Mouse (Mus musculus): Measurements from ENCODE around the gene Golt1a. TPM values are rescaled to one million over a fixed set of nuclear protein-coding genes. Genes with fewer than 3 reads are reported as not detected.
"Not testable (repeated sequence)": the region's sequence is repeated elsewhere in the genome, so short reads cannot be mapped to it uniquely, and the experiment has no call there.

Gene Golt1a
- polyA plus RNA-seq, 1 experiment from 2014 or later = 0.11 TPM

DNA sequence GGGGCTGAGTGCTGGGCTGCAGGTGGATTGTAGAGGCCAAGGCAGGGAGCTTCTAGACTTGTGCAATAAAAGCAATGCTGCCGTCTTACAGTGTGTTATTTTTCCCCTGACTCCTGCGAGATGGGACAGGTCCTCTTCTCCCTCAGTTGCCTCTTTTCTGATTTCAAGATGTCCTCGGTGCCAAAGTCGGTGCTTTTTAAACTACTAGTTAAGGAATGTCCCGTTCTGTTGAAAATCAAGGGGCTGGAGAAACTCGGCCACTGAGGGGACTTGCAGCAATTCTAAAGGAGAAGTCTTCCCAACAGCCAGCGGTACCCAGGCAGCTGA is 20.0 kb downstream of the Golt1a start:
- Histone ChIP-seq H3K9ac (ENCODE audit: low read length) (peak overlapping the region; percentile 49), H3K4me3 (ENCODE audit: low read length) (peak overlapping the region; percentile 31), H3K4me1 (replicated peaks; ENCODE audit: control insufficient read depth, insufficient read depth, low read length) (peaks cover 16% of the 10 kb centered on the region), H3K27me3 (ENCODE audit: control insufficient read depth, insufficient read depth, low read depth, low read length) (no peaks in the 10 kb centered on the region), H3K36me3 (ENCODE audit: control insufficient read depth, insufficient read depth, low read length) (no peaks in the 10 kb centered on the region), H3K9me3 (ENCODE audit: control insufficient read depth, low read length) (no peaks in the 10 kb centered on the region), H3K4me2 (ENCODE audit: low read depth, low read length) (peak overlapping the region; percentile 60), H3K27ac (ENCODE audit: low read length) (no peak overlapping the region)
- WGBS = 18% methylated on average over 7 of the region's 7 CpGs
- ATAC-seq (ENCODE audit: low read depth) = no peak

DNA sequence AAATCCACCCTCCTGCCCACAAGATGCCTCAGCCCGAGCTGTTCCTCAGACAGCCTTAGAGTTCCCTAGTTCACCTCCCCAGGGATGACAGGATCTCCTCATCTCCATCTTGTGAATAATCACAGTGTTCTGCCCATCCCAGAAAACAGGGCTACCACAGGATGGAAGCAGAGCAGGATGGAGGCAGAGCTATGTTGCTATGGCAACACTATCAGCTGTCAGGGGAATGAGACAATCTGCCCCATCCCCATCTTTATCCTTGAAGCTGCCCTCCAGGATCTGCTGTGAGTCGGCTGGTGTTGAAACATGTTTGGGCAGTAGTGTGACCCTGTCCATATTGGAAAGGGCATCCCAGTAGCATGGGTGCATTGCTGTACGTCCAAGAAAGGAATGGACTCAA is 21.5 kb downstream of the Golt1a start:
- Histone ChIP-seq H3K36me3 (ENCODE audit: control insufficient read depth, insufficient read depth, low read length) (no peaks in the 10 kb centered on the region), H3K27ac (ENCODE audit: low read length) (no peak overlapping the region), H3K4me2 (ENCODE audit: low read depth, low read length) (no peak overlapping the region), H3K4me3 (ENCODE audit: low read length) (no peak overlapping the region), H3K9me3 (ENCODE audit: control insufficient read depth, low read length) (no peaks in the 10 kb centered on the region), H3K27me3 (ENCODE audit: control insufficient read depth, insufficient read depth, low read depth, low read length) (no peaks in the 10 kb centered on the region), H3K4me1 (replicated peaks; ENCODE audit: control insufficient read depth, insufficient read depth, low read length) (peaks cover 16% of the 10 kb centered on the region), H3K9ac (ENCODE audit: low read length) (no peak overlapping the region)
- no peak for ATAC-seq (ENCODE audit: low read depth)
- 54% methylated on average over 3 of the region's 3 CpGs for WGBS

DNA sequence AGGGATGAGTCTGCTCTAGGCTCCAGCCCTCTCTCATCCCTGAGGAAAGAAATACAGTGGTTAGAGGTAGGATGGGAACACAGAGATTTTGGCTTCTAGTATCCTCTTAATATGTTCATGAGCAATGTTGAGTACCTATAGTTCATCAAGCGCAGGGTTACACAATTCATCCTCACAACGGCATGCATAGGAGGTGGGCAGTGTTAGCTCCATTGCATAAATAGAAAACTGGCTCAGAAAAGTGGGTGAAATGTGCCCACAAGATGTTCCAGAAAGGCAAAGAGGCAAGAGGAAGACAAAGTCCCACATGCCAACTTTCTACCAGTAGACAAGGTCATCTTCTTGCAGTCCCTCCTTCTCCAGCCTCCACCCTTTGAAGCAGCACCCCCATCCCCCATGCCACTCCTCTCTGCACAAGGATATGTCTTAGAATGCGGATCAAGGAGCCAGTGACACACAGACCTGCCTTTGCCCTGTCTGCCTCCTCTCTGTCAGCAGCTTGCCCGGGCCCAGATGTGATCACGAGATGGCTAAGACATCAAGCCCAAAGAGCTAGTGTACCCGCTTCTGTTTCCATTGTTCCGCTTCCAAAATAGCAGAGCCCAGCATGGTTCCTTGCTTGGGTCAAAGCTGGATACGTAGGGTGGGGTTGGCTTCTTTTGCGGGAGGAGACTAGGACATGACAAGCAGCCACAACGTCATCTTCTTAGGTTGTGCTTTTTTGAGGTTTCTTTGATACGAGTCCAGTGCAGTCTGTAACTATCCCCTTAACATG is 23.2 kb downstream of the Golt1a start:
- Histone ChIP-seq H3K27ac (ENCODE audit: low read length) (no peak overlapping the region), H3K9me3 (ENCODE audit: control insufficient read depth, low read length) (no peaks in the 10 kb centered on the region), H3K4me1 (replicated peaks; ENCODE audit: control insufficient read depth, insufficient read depth, low read length) (peaks cover 16% of the 10 kb centered on the region), H3K9ac (ENCODE audit: low read length) (no peak overlapping the region), H3K27me3 (ENCODE audit: control insufficient read depth, insufficient read depth, low read depth, low read length) (no peaks in the 10 kb centered on the region), H3K36me3 (ENCODE audit: control insufficient read depth, insufficient read depth, low read length) (no peaks in the 10 kb centered on the region), H3K4me3 (ENCODE audit: low read length) (no peak overlapping the region), H3K4me2 (ENCODE audit: low read depth, low read length) (no peak overlapping the region)
- no peak for ATAC-seq (ENCODE audit: low read depth)
- 86% methylated on average over 11 of the region's 11 CpGs for WGBS

DNA sequence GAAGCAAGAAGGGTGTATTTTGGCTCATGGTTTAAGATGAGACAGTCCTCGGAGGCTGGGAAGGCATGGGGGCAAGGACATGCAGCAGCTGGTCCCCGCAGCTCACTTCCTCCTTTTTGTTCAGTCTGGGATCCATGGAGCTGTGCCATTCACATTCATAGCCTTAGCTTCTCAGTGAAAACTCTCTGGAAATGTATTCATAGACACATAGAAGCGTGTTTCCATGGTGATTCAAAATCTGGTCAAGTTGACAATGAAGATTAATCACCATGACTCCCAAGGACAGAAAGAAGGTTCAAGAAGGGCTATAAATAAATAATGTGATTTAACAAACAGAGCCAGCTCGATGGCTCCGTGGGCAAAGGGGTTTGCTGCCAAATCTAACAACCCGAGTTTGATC is 24.3 kb downstream of the Golt1a start:
- Histone ChIP-seq H3K9ac (ENCODE audit: low read length) (no peak overlapping the region), H3K27me3 (ENCODE audit: control insufficient read depth, insufficient read depth, low read depth, low read length) (no peaks in the 10 kb centered on the region), H3K36me3 (ENCODE audit: control insufficient read depth, insufficient read depth, low read length) (no peaks in the 10 kb centered on the region), H3K4me1 (replicated peaks; ENCODE audit: control insufficient read depth, insufficient read depth, low read length) (peaks cover 7% of the 10 kb centered on the region), H3K27ac (ENCODE audit: low read length) (no peak overlapping the region), H3K4me2 (ENCODE audit: low read depth, low read length) (no peak overlapping the region), H3K4me3 (ENCODE audit: low read length) (no peak overlapping the region), H3K9me3 (ENCODE audit: control insufficient read depth, low read length) (no peaks in the 10 kb centered on the region)
- 75% methylated on average over 6 of the region's 6 CpGs for WGBS
- no peak for ATAC-seq (ENCODE audit: low read depth)

DNA sequence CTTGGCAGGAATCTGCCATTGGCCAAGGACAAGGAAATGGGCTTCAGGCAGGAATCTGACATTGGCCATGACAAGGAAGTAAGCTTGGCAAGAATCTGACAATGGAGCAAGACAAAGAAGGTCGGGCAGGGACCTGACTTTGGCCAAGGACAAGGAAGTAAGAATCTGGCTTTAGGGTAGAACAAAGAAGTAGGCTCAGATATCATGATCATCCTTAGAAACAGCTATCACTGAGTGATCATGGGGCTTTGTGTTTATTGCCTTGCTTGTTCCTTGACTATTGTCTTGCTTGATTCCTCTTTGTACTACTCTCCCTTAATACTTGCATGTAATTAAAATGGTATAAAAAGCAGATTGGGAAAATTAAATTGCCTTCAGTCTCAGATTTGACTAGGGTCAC is 30.8 kb downstream of the Golt1a start:
- H3K4me1 ChIP-seq (replicated peaks; ENCODE audit: control insufficient read depth, insufficient read depth, low read length); H3K27me3 ChIP-seq (ENCODE audit: control insufficient read depth, insufficient read depth, low read depth, low read length): not testable (repeated sequence)
- WGBS = 55% methylated on average over 1 of the region's 1 CpGs

DNA sequence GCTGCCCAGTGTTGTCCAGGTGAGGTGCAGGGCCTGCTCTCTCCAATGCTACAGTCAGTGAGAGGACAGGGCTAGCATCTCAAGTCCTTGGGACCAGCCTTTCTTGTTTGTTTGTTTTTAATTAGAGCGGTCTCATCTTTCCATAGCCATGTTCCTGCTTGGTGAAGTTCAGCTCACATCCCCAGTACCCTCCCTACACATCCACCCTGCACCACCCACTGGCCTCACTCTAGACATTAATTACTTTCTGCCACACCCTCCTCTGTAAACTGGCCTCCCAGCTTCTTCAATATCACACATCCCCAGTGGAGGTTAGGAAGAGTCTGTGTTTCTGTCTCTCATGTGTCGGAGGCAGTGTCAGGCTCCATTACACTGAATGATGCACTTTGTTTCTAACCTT is 34.8 kb downstream of the Golt1a start:
- Histone ChIP-seq H3K9me3 (ENCODE audit: control insufficient read depth, low read length) (no peaks in the 10 kb centered on the region), H3K4me3 (ENCODE audit: low read length) (no peak overlapping the region), H3K36me3 (ENCODE audit: control insufficient read depth, insufficient read depth, low read length) (no peaks in the 10 kb centered on the region), H3K27me3 (ENCODE audit: control insufficient read depth, insufficient read depth, low read depth, low read length) (no peaks in the 10 kb centered on the region), H3K4me1 (replicated peaks; ENCODE audit: control insufficient read depth, insufficient read depth, low read length) (no peaks in the 10 kb centered on the region), H3K27ac (ENCODE audit: low read length) (no peak overlapping the region), H3K9ac (ENCODE audit: low read length) (no peak overlapping the region), H3K4me2 (ENCODE audit: low read depth, low read length) (no peak overlapping the region)
- no peak for ATAC-seq (ENCODE audit: low read depth)
- 89% methylated on average over 2 of the region's 2 CpGs for WGBS

More for the DNA sequence above, 30.8 kb downstream of the Golt1a start:
- not testable (repeated sequence) for H3K9ac ChIP-seq (ENCODE audit: low read length); H3K4me3 ChIP-seq (ENCODE audit: low read length); H3K36me3 ChIP-seq (ENCODE audit: control insufficient read depth, insufficient read depth, low read length); H3K4me2 ChIP-seq (ENCODE audit: low read depth, low read length); H3K9me3 ChIP-seq (ENCODE audit: control insufficient read depth, low read length); ATAC-seq (ENCODE audit: low read depth); H3K27ac ChIP-seq (ENCODE audit: low read length)

DNA sequence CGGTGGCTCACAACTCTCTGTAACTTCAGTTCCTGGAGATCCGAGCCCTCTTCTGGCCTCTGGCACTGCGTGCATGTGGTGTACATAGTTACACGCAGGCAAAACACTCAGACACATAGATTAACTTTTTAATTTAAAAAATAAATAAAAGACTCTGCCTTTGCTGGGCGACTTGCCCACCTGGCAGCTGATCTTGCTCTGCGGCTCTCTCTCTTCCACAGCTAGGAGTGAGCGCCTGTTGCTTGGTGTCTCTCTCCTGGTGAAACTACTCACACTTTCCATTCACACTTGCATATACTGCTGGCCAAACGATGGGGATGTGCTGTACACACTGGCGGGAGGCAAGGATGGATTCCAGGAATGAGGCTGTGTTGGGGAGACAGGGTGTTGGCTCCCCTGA is 36.9 kb downstream of the Golt1a start:
- Histone ChIP-seq H3K4me2 (ENCODE audit: low read depth, low read length) (no peak overlapping the region), H3K4me1 (replicated peaks; ENCODE audit: control insufficient read depth, insufficient read depth, low read length) (no peaks in the 10 kb centered on the region), H3K9me3 (ENCODE audit: control insufficient read depth, low read length) (no peaks in the 10 kb centered on the region), H3K9ac (ENCODE audit: low read length) (no peak overlapping the region), H3K36me3 (ENCODE audit: control insufficient read depth, insufficient read depth, low read length) (no peaks in the 10 kb centered on the region), H3K27ac (ENCODE audit: low read length) (no peak overlapping the region), H3K4me3 (ENCODE audit: low read length) (no peak overlapping the region), H3K27me3 (ENCODE audit: control insufficient read depth, insufficient read depth, low read depth, low read length) (no peaks in the 10 kb centered on the region)
- WGBS = 69% methylated on average over 9 of the region's 9 CpGs
- no peak for ATAC-seq (ENCODE audit: low read depth)

DNA sequence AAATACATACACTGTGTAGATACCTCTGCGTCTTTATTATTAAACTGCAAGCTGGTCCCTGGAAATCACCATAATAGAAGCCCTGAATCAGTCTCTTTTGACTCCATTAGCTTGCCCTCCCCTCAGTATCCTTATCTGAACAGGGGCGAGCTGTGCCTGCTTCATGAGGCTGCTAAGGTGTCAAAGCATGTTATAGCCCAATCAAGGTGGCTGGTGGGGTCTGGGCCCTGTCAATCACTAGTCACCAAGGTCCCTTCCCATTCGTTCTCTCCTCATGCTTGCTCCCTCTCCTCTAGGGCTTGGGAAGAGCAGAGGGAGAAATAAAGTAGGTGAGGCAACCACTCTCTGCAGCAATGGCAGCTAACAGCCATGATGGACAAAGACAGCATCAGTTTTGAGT is 37.6 kb downstream of the Golt1a start:
- no peak overlapping the region for H3K9ac ChIP-seq (ENCODE audit: low read length)
- no peak for ATAC-seq (ENCODE audit: low read depth)

DNA sequence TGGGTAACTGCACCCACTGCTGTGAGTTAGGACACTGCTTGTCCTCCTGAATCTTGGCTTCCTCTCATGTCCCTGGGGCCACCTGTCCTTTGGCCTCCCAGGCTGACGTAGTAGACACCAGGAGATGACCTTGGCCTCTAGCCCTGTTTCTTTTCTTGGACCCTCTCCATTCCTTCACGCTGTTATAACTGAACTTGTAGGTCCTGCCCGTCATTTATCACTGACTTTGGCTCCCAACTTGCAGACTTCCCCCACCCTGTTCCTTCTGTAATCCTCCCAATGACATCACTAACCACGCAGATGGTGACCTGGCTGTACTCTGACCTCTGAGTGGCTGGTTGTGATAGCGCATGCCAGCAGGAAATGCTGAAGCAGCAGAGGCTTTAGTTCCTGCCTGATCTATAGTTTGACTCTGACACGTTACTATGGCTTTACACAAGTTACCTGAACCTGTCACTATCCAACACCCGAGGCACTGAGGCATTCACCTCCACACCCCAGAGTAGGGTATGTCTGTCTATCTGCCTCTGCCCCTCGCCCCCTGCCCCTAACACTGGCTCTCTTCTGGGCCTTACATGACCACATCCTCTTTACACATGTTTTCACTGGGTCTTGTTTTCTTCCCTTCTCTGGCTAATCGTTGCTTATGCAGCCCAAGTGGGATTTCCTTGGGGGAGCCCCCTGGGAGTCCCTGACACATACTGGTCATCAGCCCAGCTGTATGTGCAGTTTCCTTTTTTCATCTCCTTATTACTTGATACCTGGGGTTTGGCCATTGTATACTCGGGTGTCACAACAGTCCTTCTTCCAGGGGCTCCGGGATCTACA is 38.3 kb downstream of the Golt1a start:
- no peaks in the 10 kb centered on the region for H3K36me3 ChIP-seq (ENCODE audit: control insufficient read depth, insufficient read depth, low read length)
- H3K4me2 ChIP-seq (ENCODE audit: low read depth, low read length) = no peak overlapping the region
- H3K4me3 ChIP-seq (ENCODE audit: low read length) = no peak overlapping the region
- H3K9ac ChIP-seq (ENCODE audit: low read length) = no peak overlapping the region
- no peak overlapping the region for H3K27ac ChIP-seq (ENCODE audit: low read length)
- 53% methylated on average over 11 of the region's 11 CpGs for WGBS
- H3K9me3 ChIP-seq (ENCODE audit: control insufficient read depth, low read length) = no peaks in the 10 kb centered on the region
- no peaks in the 10 kb centered on the region for H3K4me1 ChIP-seq (replicated peaks; ENCODE audit: control insufficient read depth, insufficient read depth, low read length)
- ATAC-seq (ENCODE audit: low read depth) = no peak
- no peaks in the 10 kb centered on the region for H3K27me3 ChIP-seq (ENCODE audit: control insufficient read depth, insufficient read depth, low read depth, low read length)

More for the DNA sequence above, 37.6 kb downstream of the Golt1a start:
- H3K4me2 ChIP-seq (ENCODE audit: low read depth, low read length) = no peak overlapping the region
- WGBS = 75% methylated on average over 3 of the region's 3 CpGs
- H3K36me3 ChIP-seq (ENCODE audit: control insufficient read depth, insufficient read depth, low read length) = no peaks in the 10 kb centered on the region
- H3K9me3 ChIP-seq (ENCODE audit: control insufficient read depth, low read length) = no peaks in the 10 kb centered on the region
- no peak overlapping the region for H3K4me3 ChIP-seq (ENCODE audit: low read length)
- no peaks in the 10 kb centered on the region for H3K27me3 ChIP-seq (ENCODE audit: control insufficient read depth, insufficient read depth, low read depth, low read length)
- H3K27ac ChIP-seq (ENCODE audit: low read length) = no peak overlapping the region
- no peaks in the 10 kb centered on the region for H3K4me1 ChIP-seq (replicated peaks; ENCODE audit: control insufficient read depth, insufficient read depth, low read length)
